Mouse (Mus musculus) embryonic facial prominence, embryonic 11.5 days (tissue): ENCODE data around the gene Ldlrad3. TPM values are rescaled to one million over a fixed set of nuclear protein-coding genes. Genes with fewer than 3 reads are reported as not detected.

ENCODE experiments used
- ATAC-seq: fragments of 200-750 bp; cut with Nextera tagmentation; replicated peaks from 2 replicates; pipeline ENCODE4 v1.8.0; 2017; ENCODE audit warnings: low read depth; ENCODE audit not compliant: insufficient number of reproducible peaks, low FRiP score, low TSS enrichment
- DNase-seq: peaks from one replicate; pipeline ENCODE4 v3.0.0-alpha.2; 2015; ENCODE audit warnings: low spot score
- H3K27ac ChIP-seq: fragments of 300-500 bp; sonication (generic); replicated peaks from 2 replicates; pipeline ENCODE4 v1.5.1; 2014; ENCODE audit warnings: mild to moderate bottlenecking, low read depth, low read length, control low read depth
- H3K27me3 ChIP-seq: fragments of 300-500 bp; sonication (generic); 2 replicates; pipeline ENCODE4 v1.6.1; 2014; ENCODE audit warnings: mild to moderate bottlenecking, low read length, moderate library complexity, mixed read lengths; ENCODE audit not compliant: control insufficient read depth, insufficient read depth
- H3K36me3 ChIP-seq: fragments of 300-500 bp; sonication (generic); replicated peaks from 2 replicates; pipeline ENCODE4 v1.6.1; 2014; ENCODE audit warnings: low read depth, mild to moderate bottlenecking, low read length, moderate library complexity, mixed read lengths; ENCODE audit not compliant: control insufficient read depth, insufficient read depth
- H3K4me1 ChIP-seq: fragments of 300-500 bp; sonication (generic); 2 replicates; pipeline ENCODE4 v1.6.1; 2014; ENCODE audit warnings: low read length, mixed read lengths; ENCODE audit not compliant: control insufficient read depth, insufficient read depth
- H3K4me2 ChIP-seq: fragments of 300-500 bp; sonication (generic); 2 replicates; pipeline ENCODE4 v1.6.1; 2014; ENCODE audit warnings: low read depth, mild to moderate bottlenecking, control low read depth, low read length, moderate library complexity
- H3K4me3 ChIP-seq: fragments of 300-500 bp; sonication (generic); 2 replicates; pipeline ENCODE4 v1.5.1; 2014; ENCODE audit warnings: low read depth, low read length, control low read depth
- H3K9ac ChIP-seq: fragments of 300-500 bp; sonication (generic); replicated peaks from 2 replicates; pipeline ENCODE4 v1.6.1; 2014; ENCODE audit warnings: mild to moderate bottlenecking, control low read depth, low read length
- H3K9me3 ChIP-seq: fragments of 300-500 bp; sonication (generic); replicated peaks from 2 replicates; pipeline ENCODE4 v1.6.1; 2016; ENCODE audit warnings: mild to moderate bottlenecking, low read length, inconsistent platforms, mixed read lengths; ENCODE audit not compliant: control insufficient read depth
- WGBS: fragments of 180-500 bp; shearing (Covaris S2); extraction: QIAGEN DNeasy Blood & Tissue Kit; methylation state at CpG from one replicate; pipeline ENCODE4 v1.1.7; 2014; 5-methylcytosine and 5-hydroxymethylcytosine counted together
- polyA plus RNA-seq: library from polyadenylated mRNA; unstranded; fragments of >200 nt; fragmentation: Nextera tagmentation; extraction: Ambion mirVana; gene quantifications from 2 replicates; pipeline ENCODE4 v1.2.1, GENCODE M21; 2014

Ldlrad3 gene
- polyA plus RNA-seq, 1 experiment from 2014 or later, result 47.6 TPM

DNA sequence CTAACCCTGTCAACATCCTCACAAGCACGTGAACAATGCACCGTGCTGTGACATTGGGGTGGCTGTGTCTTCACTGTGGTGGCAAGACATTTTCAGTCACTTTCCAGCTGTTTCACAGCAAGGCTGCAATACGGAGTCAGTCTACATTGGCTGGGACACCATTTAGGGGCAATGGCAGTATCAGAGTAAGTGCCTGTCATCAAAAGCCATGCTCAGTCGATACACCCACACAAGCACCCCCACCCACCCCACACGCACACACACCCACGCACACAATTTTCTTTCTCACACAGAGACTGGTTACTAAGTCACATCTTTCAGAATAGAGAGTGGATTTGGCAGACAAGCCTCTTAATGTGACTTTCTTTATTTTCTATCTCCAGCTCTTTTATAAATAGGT lies 156.0 kb downstream of the Ldlrad3 start:
- Histone ChIP-seq H3K27me3 (no peaks in the 10 kb centered on the region), H3K4me2 (no peak overlapping the region), H3K9ac (no peak overlapping the region), H3K4me1 (no peaks in the 10 kb centered on the region), H3K36me3 (no peaks in the 10 kb centered on the region; the same call in 1 of the 2 replicates), H3K27ac (no peak overlapping the region), H3K4me3 (no peak overlapping the region), H3K9me3 (no peaks in the 10 kb centered on the region; the same call in 1 of the 2 replicates)
- ATAC-seq (no peak), DNase-seq (no peak)
- WGBS, result 86% methylated on average over 6 of the region's 6 CpGs

GRCm38 (mm10) chr2:102029682-102030081 lies 156.5 kb downstream of the Ldlrad3 start:
- DNase-seq (no peak), ATAC-seq (no peak)
- H3K4me1 ChIP-seq, result no peaks in the 10 kb centered on the region
- H3K4me3 ChIP-seq, result no peak overlapping the region
- no peaks in the 10 kb centered on the region; the same call in 1 of the 2 replicates for H3K9me3 ChIP-seq
- H3K36me3 ChIP-seq, result no peaks in the 10 kb centered on the region; the same call in 1 of the 2 replicates
- no peak overlapping the region for H3K4me2 ChIP-seq
- 66% methylated on average over 5 of the region's 5 CpGs for WGBS
- no peak overlapping the region for H3K27ac ChIP-seq
- H3K9ac ChIP-seq, result no peak overlapping the region
- no peaks in the 10 kb centered on the region for H3K27me3 ChIP-seq

- no peak for DNase-seq
- Histone ChIP-seq H3K27ac (no peak overlapping the region), H3K4me3 (no peak overlapping the region), H3K36me3 (no peaks in the 10 kb centered on the region; the same call in 1 of the 2 replicates), H3K9ac (no peak overlapping the region), H3K9me3 (no peaks in the 10 kb centered on the region; the same call in 1 of the 2 replicates), H3K4me2 (no peak overlapping the region), H3K4me1 (no peaks in the 10 kb centered on the region), H3K27me3 (no peaks in the 10 kb centered on the region)
- ATAC-seq, result no peak
- 88% methylated on average over 7 of the region's 7 CpGs for WGBS
These were observed 158.9 kb downstream of the Ldlrad3 start for GRCm38 (mm10) chr2:102027265-102027664.

GRCm38 (mm10) chr2:102026156-102026555 lies 160.0 kb downstream of the Ldlrad3 start:
- Histone ChIP-seq H3K27ac (no peak overlapping the region), H3K36me3 (no peaks in the 10 kb centered on the region; the same call in 1 of the 2 replicates), H3K9ac (no peak overlapping the region), H3K27me3 (no peaks in the 10 kb centered on the region), H3K4me3 (no peak overlapping the region), H3K4me1 (no peaks in the 10 kb centered on the region), H3K4me2 (no peak overlapping the region), H3K9me3 (no peaks in the 10 kb centered on the region; the same call in 1 of the 2 replicates)
- DNase-seq (no peak), ATAC-seq (no peak)
- WGBS, result 94% methylated on average over 9 of the region's 9 CpGs

DNA sequence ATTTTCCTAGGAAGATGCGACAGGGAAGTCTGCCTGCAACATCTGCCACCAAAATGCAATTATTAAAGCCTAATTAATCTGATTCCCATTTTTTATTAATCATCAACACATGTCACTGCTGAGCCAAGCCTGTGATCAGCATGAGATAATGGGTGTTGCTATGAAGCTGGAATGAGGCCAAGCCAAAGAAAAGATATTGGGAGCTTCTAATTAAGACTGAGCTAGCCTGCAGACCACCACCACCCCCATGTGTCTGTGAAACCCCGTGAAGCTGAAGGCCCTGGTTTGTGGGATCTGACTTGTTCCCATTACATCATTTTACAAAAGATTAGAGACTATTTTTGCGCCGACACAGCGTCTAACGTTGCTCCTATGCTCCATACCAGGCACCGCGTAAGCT lies 161.7 kb downstream of the Ldlrad3 start:
- Histone ChIP-seq H3K9me3 (no peaks in the 10 kb centered on the region; the same call in 1 of the 2 replicates), H3K4me1 (0 out of 2 replicates have a peak, but pooled peaks cover 2% of the 10 kb centered on the region), H3K9ac (no peak overlapping the region), H3K27me3 (no peaks in the 10 kb centered on the region), H3K4me3 (no peak overlapping the region), H3K4me2 (no peak overlapping the region), H3K36me3 (no peaks in the 10 kb centered on the region; the same call in 1 of the 2 replicates), H3K27ac (no peak overlapping the region)
- DNase-seq, result no peak
- WGBS, result 93% methylated on average over 8 of the region's 8 CpGs
- no peak for ATAC-seq

DNA sequence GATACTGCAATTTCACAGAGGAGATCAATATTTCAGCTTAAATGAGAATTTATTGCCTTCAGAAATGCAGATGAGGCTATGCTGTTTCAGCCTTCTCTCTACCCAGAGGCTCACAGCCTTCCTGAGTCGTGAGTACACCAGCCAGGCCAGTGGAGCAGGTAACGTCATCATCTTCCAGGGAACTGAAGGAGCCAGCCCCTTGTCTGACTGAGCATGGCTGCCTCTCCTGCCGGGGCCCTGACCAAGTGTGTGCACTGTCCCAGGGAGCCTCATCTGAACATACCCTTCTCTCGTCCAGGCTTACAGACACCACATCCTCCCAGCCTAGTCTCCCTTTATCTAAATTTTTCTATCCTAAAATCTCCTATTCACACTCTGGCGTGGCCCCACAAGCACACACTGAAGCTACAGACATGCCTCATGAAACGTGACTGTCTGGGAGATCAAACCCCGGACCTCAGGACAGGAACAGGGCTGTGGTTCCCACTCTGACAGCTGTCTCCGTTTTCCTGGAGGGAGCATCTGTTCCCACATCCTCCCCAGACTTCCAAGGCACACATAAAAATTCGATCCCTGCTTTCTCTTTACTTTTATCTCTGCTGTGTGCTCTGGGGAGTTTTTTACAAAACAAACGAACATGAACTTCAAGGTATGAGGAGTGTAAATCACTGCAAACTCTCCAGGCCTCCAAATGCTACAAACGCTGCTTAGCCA lies 164.7 kb downstream of the Ldlrad3 start:
- no peaks in the 10 kb centered on the region for H3K9me3 ChIP-seq
- ATAC-seq (no peak), DNase-seq (no peak)
- WGBS, result 42% methylated on average over 11 of the region's 11 CpGs
- no peaks in the 10 kb centered on the region for H3K36me3 ChIP-seq
- H3K4me2 ChIP-seq, result no peak overlapping the region
- H3K4me1 ChIP-seq, result 0 out of 2 replicates have a peak, but pooled peaks cover 2% of the 10 kb centered on the region
- H3K9ac ChIP-seq, result no peak overlapping the region
- no peak overlapping the region for H3K4me3 ChIP-seq
- H3K27me3 ChIP-seq, result no peaks in the 10 kb centered on the region
- no peak overlapping the region; the same call in 1 of the 2 replicates for H3K27ac ChIP-seq

GRCm38 (mm10) chr2:102020546-102020945 lies 165.6 kb downstream of the Ldlrad3 start:
- ATAC-seq, result no peak
- Histone ChIP-seq H3K36me3 (no peaks in the 10 kb centered on the region), H3K27me3 (no peaks in the 10 kb centered on the region), H3K27ac (no peak overlapping the region), H3K4me1 (0 out of 2 replicates have a peak, but pooled peaks cover 2% of the 10 kb centered on the region), H3K4me2 (no peak overlapping the region), H3K4me3 (no peak overlapping the region), H3K9me3 (no peaks in the 10 kb centered on the region), H3K9ac (no peak overlapping the region)
- WGBS, result 67% methylated on average over 3 of the region's 3 CpGs
- DNase-seq, result peak; percentile 49

- H3K9ac ChIP-seq, result no peak overlapping the region
- no peak overlapping the region for H3K4me3 ChIP-seq
- no peaks in the 10 kb centered on the region for H3K27me3 ChIP-seq
- no peaks in the 10 kb centered on the region for H3K4me1 ChIP-seq
- H3K9me3 ChIP-seq, result no peaks in the 10 kb centered on the region
- no peak overlapping the region for H3K27ac ChIP-seq
- no peak overlapping the region for H3K4me2 ChIP-seq
- no peaks in the 10 kb centered on the region for H3K36me3 ChIP-seq
- WGBS, result 90% methylated on average over 6 of the region's 6 CpGs
- no peak for ATAC-seq
- no peak for DNase-seq
These were observed 171.6 kb downstream of the Ldlrad3 start for GRCm38 (mm10) chr2:102014538-102015113.
